Mouse (Mus musculus) spleen, adult 2 months (tissue): ENCODE measurements at regions not wholly inside any gene's neighbourhood (a gene's known extent, or its start where the extent isn't known, plus 50 kb on each side); places are given as distances from the start of the nearest gene placed in this dataset.

ENCODE experiments used
- DNase-seq, 2 experiments: peaks; one replicate each; pipeline versions ENCODE4 v3.0.0 to v3.0.0-alpha.2; 2012 to 2021; ENCODE audit warnings: low spot score in 2 of 2, low read depth in 1 of 2
- H3K27ac ChIP-seq: fragments of 200-500 bp; 2 replicates; pipeline ENCODE4 v1.5.1; 2012; ENCODE audit warnings: low read length, inconsistent platforms; ENCODE audit not compliant: insufficient read depth
- H3K27me3 ChIP-seq: fragments of 200-500 bp; 2 replicates; pipeline ENCODE4 v1.6.1; 2012; ENCODE audit warnings: mild to moderate bottlenecking, moderate library complexity, low read length, inconsistent platforms; ENCODE audit not compliant: control insufficient read depth, insufficient read depth
- H3K36me3 ChIP-seq: fragments of 200-500 bp; 2 replicates; pipeline ENCODE4 v1.6.1; 2012; ENCODE audit warnings: mild to moderate bottlenecking, low read length, inconsistent platforms; ENCODE audit not compliant: control insufficient read depth, insufficient read depth
- H3K4me1 ChIP-seq: fragments of 200-500 bp; 2 replicates; pipeline ENCODE4 v1.6.1; 2011; ENCODE audit warnings: inconsistent platforms; ENCODE audit not compliant: control insufficient read depth, insufficient read depth, insufficient read length
- H3K4me3 ChIP-seq: fragments of 200-500 bp; 2 replicates; pipeline ENCODE4 v1.5.1; 2011; ENCODE audit warnings: mild to moderate bottlenecking, inconsistent platforms; ENCODE audit not compliant: insufficient read depth, insufficient read length; ENCODE audit errors: extremely low read depth
- CTCF ChIP-seq: fragments of 200-500 bp; IDR thresholded peaks from 2 replicates; pipeline ENCODE4 v1.5.1; 2011; ENCODE audit warnings: mild to moderate bottlenecking, inconsistent platforms; ENCODE audit not compliant: insufficient read depth, insufficient read length, insufficient replicate concordance; ENCODE audit errors: extremely low read depth
- POLR2A ChIP-seq: fragments of 200-500 bp; IDR thresholded peaks from 2 replicates; pipeline ENCODE4 v1.6.1; 2011; ENCODE audit warnings: low read depth, low read length, inconsistent platforms
- WGBS: fragments of 180-500 bp; shearing (Covaris S2); methylation state at CpG from one replicate; pipeline ENCODE4 v1.1.7; 2018; 5-methylcytosine and 5-hydroxymethylcytosine counted together

DNA sequence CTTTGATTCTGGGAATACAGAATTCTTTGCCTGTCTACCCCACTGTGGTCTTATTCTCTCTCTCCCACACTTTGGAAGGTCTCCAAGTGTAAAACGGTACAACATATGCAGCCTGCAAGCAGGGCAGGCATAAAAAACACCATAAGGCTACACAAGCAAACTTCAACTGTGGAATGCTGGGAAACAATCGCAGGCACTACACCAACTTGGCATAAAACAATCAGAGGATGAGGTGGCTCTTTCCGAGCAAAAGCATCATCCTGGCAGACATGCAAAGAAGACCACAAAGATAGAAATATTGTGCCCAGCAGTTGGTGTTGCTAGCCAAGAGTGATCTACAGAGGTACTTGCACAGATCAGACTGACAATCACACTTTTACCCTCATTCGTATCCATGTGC, 88.0 kb upstream of the Galnt5 start:
- TF ChIP-seq CTCF (no peak), POLR2A (no peak)
- 87% methylated on average over 4 of the region's 4 CpGs for WGBS

GRCm38 (mm10) chr2:57916375-57917023, 81.2 kb upstream of the Galnt5 start:
- Histone ChIP-seq H3K27ac (no peak overlapping the region), H3K4me1 (no peaks in the 10 kb centered on the region), H3K4me3 (no peak overlapping the region), H3K27me3 (no peaks in the 10 kb centered on the region), H3K36me3 (no peaks in the 10 kb centered on the region)
- WGBS, result 89% methylated on average over 15 of the region's 15 CpGs
- TF ChIP-seq POLR2A (no peak), CTCF (no peak)
- no peak for DNase-seq

More for the DNA sequence above, 88.0 kb upstream of the Galnt5 start:
- Histone ChIP-seq H3K4me1 (no peaks in the 10 kb centered on the region), H3K27ac (no peak overlapping the region), H3K4me3 (no peak overlapping the region), H3K36me3 (no peaks in the 10 kb centered on the region), H3K27me3 (no peaks in the 10 kb centered on the region)
- no peak for DNase-seq

GRCm38 (mm10) chr2:57917721-57918120, 80.0 kb upstream of the Galnt5 start:
- Histone ChIP-seq H3K27me3 (no peaks in the 10 kb centered on the region), H3K36me3 (no peaks in the 10 kb centered on the region), H3K27ac (no peak overlapping the region), H3K4me1 (no peaks in the 10 kb centered on the region), H3K4me3 (no peak overlapping the region)
- TF ChIP-seq POLR2A (no peak), CTCF (no peak)
- 80% methylated on average over 6 of the region's 6 CpGs for WGBS
- DNase-seq, result no peak

DNA sequence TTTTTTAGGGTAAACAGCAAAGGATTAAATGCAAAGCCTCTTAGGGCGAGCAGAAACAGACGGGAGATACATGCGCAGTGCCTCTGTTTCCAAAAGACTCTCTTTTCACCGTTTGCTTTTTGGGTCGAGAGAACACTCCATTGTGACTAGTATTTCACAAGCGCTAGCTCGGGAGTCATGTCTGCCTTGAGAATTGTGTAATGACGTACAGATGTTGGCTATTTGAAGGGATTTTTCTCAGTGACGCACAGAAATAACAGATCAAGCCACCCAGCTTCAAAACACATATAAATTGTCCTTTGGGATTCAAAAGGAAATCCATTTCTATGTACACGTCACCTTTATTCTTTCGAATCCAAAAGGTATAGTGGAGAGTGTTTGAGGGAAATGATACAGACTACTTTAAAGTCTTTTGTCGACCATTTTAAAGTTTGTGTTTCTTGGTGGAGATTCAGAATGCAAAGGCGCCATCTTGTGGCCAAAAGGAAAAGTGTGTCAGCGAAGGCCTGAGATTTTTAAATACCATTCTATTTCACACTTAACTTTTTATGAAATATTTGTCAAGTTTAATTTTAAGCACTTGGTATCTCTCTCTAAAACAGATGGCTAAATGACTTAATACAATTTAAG, 78.5 kb upstream of the Galnt5 start:
- peak in 1 of 2 experiments; percentile 5 for DNase-seq

GRCm38 (mm10) chr2:57934062-57934822, 63.4 kb upstream of the Galnt5 start:
- no peaks in the 10 kb centered on the region for H3K27me3 ChIP-seq
- no peak overlapping the region for H3K4me3 ChIP-seq
- no peaks in the 10 kb centered on the region for H3K4me1 ChIP-seq
- 64% methylated on average over 5 of the region's 5 CpGs for WGBS
- TF ChIP-seq POLR2A, result no peak
- TF ChIP-seq CTCF, result no peak
- no peaks in the 10 kb centered on the region for H3K36me3 ChIP-seq
- H3K27ac ChIP-seq, result no peak overlapping the region
- no peak for DNase-seq

More for the DNA sequence above, 78.5 kb upstream of the Galnt5 start:
- TF ChIP-seq CTCF (peak; percentile 35; the same call in 1 of the 2 replicates), POLR2A (no peak)
- Histone ChIP-seq H3K27ac (no peak overlapping the region), H3K4me3 (no peak overlapping the region), H3K4me1 (no peaks in the 10 kb centered on the region), H3K27me3 (no peaks in the 10 kb centered on the region), H3K36me3 (no peaks in the 10 kb centered on the region)
- WGBS, result 60% methylated on average over 14 of the region's 14 CpGs
